Mouse (Mus musculus): ENCODE results near the gene Mamstr.

DNA sequence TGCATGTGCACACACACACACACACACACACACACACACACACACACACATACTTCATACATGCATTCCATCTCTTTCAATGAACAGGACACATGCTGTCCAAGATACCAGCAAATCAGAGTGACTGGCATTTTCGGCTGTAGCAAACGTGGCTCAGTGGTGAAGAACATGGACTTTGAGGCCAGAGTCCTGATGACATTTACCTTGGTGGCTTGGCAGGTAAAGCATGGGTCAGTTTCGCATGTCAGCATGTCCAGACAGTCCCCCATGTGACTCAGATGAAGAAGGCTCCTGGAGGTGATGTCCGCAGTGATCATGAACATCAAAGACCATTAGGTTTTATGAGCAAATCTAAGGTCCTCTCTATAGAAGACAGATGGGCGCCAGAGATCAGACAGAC, 42.8 kb upstream of the Mamstr start:
- TF ChIP-seq ZC3H11A (IDR thresholded peaks at IDR 0.05; ENCODE audit: borderline replicate concordance, low read depth, low read length): no peak
- TF ChIP-seq MAFK (IDR thresholded peaks at IDR 0.05; ENCODE audit: insufficient read depth, low read depth, low read length): no peak
- TF ChIP-seq CHD2 (IDR thresholded peaks at IDR 0.05; ENCODE audit: low read depth, low read length): no peak
